Mouse (Mus musculus) brain, embryonic 14.5 days (tissue): ENCODE data around the gene Sox6. TPM values are rescaled to one million over a fixed set of nuclear protein-coding genes. Genes with fewer than 3 reads are reported as not detected.

Experiments
- DNase-seq: peaks from one replicate; pipeline ENCODE4 v3.0.0-alpha.2; 2011; ENCODE audit warnings: low read depth
- CTCF ChIP-seq: fragments of 200-500 bp; IDR thresholded peaks from 2 replicates; pipeline ENCODE4 v1.5.1; 2012; ENCODE audit warnings: inconsistent platforms, mild to moderate bottlenecking, moderate library complexity, borderline replicate concordance; ENCODE audit not compliant: insufficient read depth, insufficient read length; ENCODE audit errors: extremely low read depth
- POLR2A ChIP-seq: fragments of 200-500 bp; IDR thresholded peaks from 2 replicates; pipeline ENCODE4 v1.6.1; 2012; ENCODE audit warnings: mild to moderate bottlenecking, inconsistent platforms, borderline replicate concordance; ENCODE audit not compliant: poor library complexity, insufficient read depth, insufficient read length, severe bottlenecking; ENCODE audit errors: extremely low read depth
- polyA plus RNA-seq: library from polyadenylated mRNA; depleted of rRNA; stranded (reverse); fragments of >200 nt; gene quantifications from 2 replicates; pipeline ENCODE4 v1.2.3, GENCODE M21; 2012

Sox6 gene
- polyA plus RNA-seq, 1 experiment, result 23.1 TPM

GRCm38 (mm10) chr7:115604883-115605282 lies 433.7 kb downstream of the Sox6 start:
- DNase-seq, result peak; percentile 90
- TF ChIP-seq CTCF, result no peak
- TF ChIP-seq POLR2A, result no peak

- peak; percentile 37 for DNase-seq
- no peak for TF ChIP-seq POLR2A
- TF ChIP-seq CTCF, result no peak
Observed at GRCm38 (mm10) chr7:115597376-115597775, 441.2 kb downstream of the Sox6 start.

- TF ChIP-seq POLR2A (no peak), CTCF (no peak)
- no peak for DNase-seq
Observed at GRCm38 (mm10) chr7:115580461-115580860, 458.1 kb downstream of the Sox6 start.

- no peak for TF ChIP-seq CTCF
- no peak for TF ChIP-seq POLR2A
- no peak for DNase-seq
Observed at GRCm38 (mm10) chr7:115579826-115580225, 458.8 kb downstream of the Sox6 start.

GRCm38 (mm10) chr7:115576387-115576786 lies 462.2 kb downstream of the Sox6 start:
- TF ChIP-seq POLR2A (no peak), CTCF (no peak)
- no peak for DNase-seq

GRCm38 (mm10) chr7:115574834-115575233 lies 463.8 kb downstream of the Sox6 start:
- no peak for TF ChIP-seq POLR2A
- DNase-seq, result no peak

- TF ChIP-seq POLR2A, result no peak
- DNase-seq, result peak; percentile 80
Observed at GRCm38 (mm10) chr7:115568821-115569240, 469.8 kb downstream of the Sox6 start.

- DNase-seq, result peak; percentile 89
- TF ChIP-seq CTCF, result no peak
- TF ChIP-seq POLR2A, result no peak
Observed at GRCm38 (mm10) chr7:115568301-115568700, 470.3 kb downstream of the Sox6 start.

GRCm38 (mm10) chr7:115566818-115567217 lies 471.8 kb downstream of the Sox6 start:
- TF ChIP-seq POLR2A (no peak), CTCF (no peak)

GRCm38 (mm10) chr7:115565060-115565426 lies 473.6 kb downstream of the Sox6 start:
- DNase-seq, result no peak
- TF ChIP-seq CTCF, result no peak
- no peak for TF ChIP-seq POLR2A

More at GRCm38 (mm10) chr7:115566818-115567217, 471.8 kb downstream of the Sox6 start:
- no peak for DNase-seq

- TF ChIP-seq CTCF, result no peak
- TF ChIP-seq POLR2A, result no peak
- DNase-seq, result peak; percentile 45
Observed at GRCm38 (mm10) chr7:115564359-115565059, 474.1 kb downstream of the Sox6 start.

- no peak for DNase-seq
- TF ChIP-seq CTCF (no peak), POLR2A (no peak)
Observed at GRCm38 (mm10) chr7:115556677-115557076, 481.9 kb downstream of the Sox6 start.
